Mouse (Mus musculus) forebrain, embryonic 16.5 days (tissue): ENCODE measurements around the gene Sec24c. TPM values are rescaled to one million over a fixed set of nuclear protein-coding genes. Genes with fewer than 3 reads are reported as not detected.
"Not testable (repeated sequence)": the region's sequence is repeated elsewhere in the genome, so short reads cannot be mapped to it uniquely, and the experiment has no call there.

ENCODE experiments used
- ATAC-seq: fragments of 200-750 bp; cut with Nextera tagmentation; 2 replicates; pipeline ENCODE4 v1.8.0; 2017; ENCODE audit warnings: mild to moderate bottlenecking, moderate library complexity
- H3K27ac ChIP-seq: fragments of 300-500 bp; sonication (generic); 2 replicates; pipeline ENCODE4 v1.5.1; 2014; ENCODE audit warnings: low read length, control low read depth
- H3K27me3 ChIP-seq: fragments of 300-500 bp; sonication (generic); replicated peaks from 2 replicates; pipeline ENCODE4 v1.6.1; 2014; ENCODE audit warnings: low read length; ENCODE audit not compliant: control insufficient read depth, insufficient read depth
- H3K36me3 ChIP-seq: fragments of 300-500 bp; sonication (generic); 2 replicates; pipeline ENCODE4 v1.6.1; 2014; ENCODE audit not compliant: control insufficient read depth, insufficient read depth
- H3K4me1 ChIP-seq: fragments of 300-500 bp; sonication (generic); replicated peaks from 2 replicates; pipeline ENCODE4 v1.6.1; 2014; ENCODE audit warnings: low read length; ENCODE audit not compliant: control insufficient read depth, insufficient read depth
- H3K4me2 ChIP-seq: fragments of 300-500 bp; sonication (generic); 2 replicates; pipeline ENCODE4 v1.6.1; 2014; ENCODE audit warnings: mild to moderate bottlenecking, low read length, control low read depth
- H3K4me3 ChIP-seq: fragments of 300-500 bp; sonication (generic); replicated peaks from 2 replicates; pipeline ENCODE4 v1.5.1; 2014; ENCODE audit warnings: mild to moderate bottlenecking, low read length, control low read depth
- H3K9ac ChIP-seq: fragments of 300-500 bp; sonication (generic); replicated peaks from 2 replicates; pipeline ENCODE4 v1.6.1; 2014; ENCODE audit warnings: low read depth, low read length, control low read depth
- H3K9me3 ChIP-seq: fragments of 300-500 bp; sonication (generic); 2 replicates; pipeline ENCODE4 v1.6.1; 2016; ENCODE audit warnings: low read length; ENCODE audit not compliant: control insufficient read depth
- WGBS: fragments of 180-500 bp; shearing (Covaris S2); extraction: QIAGEN DNeasy Blood & Tissue Kit; methylation state at CpG from one replicate; pipeline ENCODE4 v1.1.7; 2014; 5-methylcytosine and 5-hydroxymethylcytosine counted together
- polyA plus RNA-seq: library from polyadenylated mRNA; unstranded; fragments of >200 nt; fragmentation: Nextera tagmentation; extraction: Ambion mirVana; gene quantifications from 2 replicates; pipeline ENCODE4 v1.2.1, GENCODE M21; 2015

The Sec24c gene
- polyA plus RNA-seq, 1 experiment from 2014 or later: 101 TPM

GRCm38 (mm10) chr14:20702096-20702740 lies 28.1 kb downstream of the Sec24c start:
- WGBS: 13% methylated on average over 15 of the region's 15 CpGs
- H3K4me3 ChIP-seq: peak overlapping the region; percentile 82
- peak; percentile 26 for ATAC-seq
- peaks cover 50% of the 10 kb centered on the region for H3K4me1 ChIP-seq
- H3K4me2 ChIP-seq: peak overlapping the region; percentile 64
- peak overlapping the region; percentile 92 for H3K27ac ChIP-seq
- H3K9ac ChIP-seq: peak overlapping the region; percentile 87
- H3K9me3 ChIP-seq: no peaks in the 10 kb centered on the region
- H3K36me3 ChIP-seq: no peaks in the 10 kb centered on the region
- no peaks in the 10 kb centered on the region for H3K27me3 ChIP-seq

- H3K4me1 ChIP-seq: peaks cover 43% of the 10 kb centered on the region
- H3K9ac ChIP-seq: peak within 1 kb of the TSS; percentile 87
- peak within 1 kb of the TSS; percentile 92 for H3K27ac ChIP-seq
- H3K9me3 ChIP-seq: no peaks in the 10 kb centered on the region
- under 1% methylated on average over 61 of the region's 61 CpGs for whole genome bisulfite sequencing
- no peaks in the 10 kb centered on the region for H3K36me3 ChIP-seq
- peak within 1 kb of the TSS; percentile 82 for H3K4me3 ChIP-seq
- ATAC-seq: peak; percentile 64
- no peaks in the 10 kb centered on the region for H3K27me3 ChIP-seq
- H3K4me2 ChIP-seq: peak within 1 kb of the TSS; percentile 64
Measured at GRCm38 (mm10) chr14:20702741-20703381, 28.8 kb downstream of the Sec24c start, which contains the start of gene Chchd1. Gene Chchd1, plus strand, starts transcription at chr14:20703006.

- H3K4me3 ChIP-seq: peak overlapping the region; percentile 82
- H3K36me3 ChIP-seq, ATAC-seq, H3K27me3 ChIP-seq, H3K9me3 ChIP-seq: not testable (repeated sequence)
- peak overlapping the region; percentile 64 for H3K4me2 ChIP-seq
- WGBS: 10% methylated on average over 8 of the region's 8 CpGs
- H3K9ac ChIP-seq: peak overlapping the region; percentile 87
- peaks cover 41% of the 10 kb centered on the region for H3K4me1 ChIP-seq
- H3K27ac ChIP-seq: peak overlapping the region; percentile 92
Measured at GRCm38 (mm10) chr14:20703461-20703860, 29.4 kb downstream of the Sec24c start.

GRCm38 (mm10) chr14:20707201-20708190 lies 33.4 kb downstream of the Sec24c start, which contains the start of gene Zswim8:
Gene Zswim8, plus strand, starts transcription at chr14:20707552.
- no peaks in the 10 kb centered on the region for H3K9me3 ChIP-seq
- peak within 1 kb of the TSS; percentile 85 for H3K4me2 ChIP-seq
- H3K9ac ChIP-seq: peak within 1 kb of the TSS; percentile 99
- H3K27ac ChIP-seq: peak within 1 kb of the TSS; percentile 84
- peaks cover 6% of the 10 kb centered on the region; the same call in 1 of the 2 replicates for H3K36me3 ChIP-seq
- peak within 1 kb of the TSS; percentile 100 for H3K4me3 ChIP-seq
- WGBS: under 1% methylated on average over 80 of the region's 80 CpGs
- H3K27me3 ChIP-seq: no peaks in the 10 kb centered on the region
- H3K4me1 ChIP-seq: peaks cover 24% of the 10 kb centered on the region
- ATAC-seq: peak; percentile 93

GRCm38 (mm10) chr14:20708239-20708638 lies 34.1 kb downstream of the Sec24c start:
- H3K4me3 ChIP-seq: peak overlapping the region; percentile 100
- H3K36me3 ChIP-seq: peaks cover 12% of the 10 kb centered on the region
- H3K27me3 ChIP-seq: no peaks in the 10 kb centered on the region
- H3K4me1 ChIP-seq: peaks cover 24% of the 10 kb centered on the region
- no peak for ATAC-seq
- H3K27ac ChIP-seq: peak overlapping the region; percentile 84
- peak overlapping the region; percentile 99 for H3K9ac ChIP-seq
- peak overlapping the region; percentile 85 for H3K4me2 ChIP-seq
- WGBS: 4% methylated on average over 10 of the region's 10 CpGs
- no peaks in the 10 kb centered on the region for H3K9me3 ChIP-seq

- ATAC-seq: no peak
- 81% methylated on average over 11 of the region's 11 CpGs for WGBS
- H3K4me2 ChIP-seq: no peak overlapping the region
- H3K4me1 ChIP-seq: peaks cover 9% of the 10 kb centered on the region
- H3K27me3 ChIP-seq: no peaks in the 10 kb centered on the region
- no peak overlapping the region for H3K4me3 ChIP-seq
- no peaks in the 10 kb centered on the region for H3K9me3 ChIP-seq
- H3K9ac ChIP-seq: no peak overlapping the region
- H3K36me3 ChIP-seq: peaks cover 53% of the 10 kb centered on the region
- H3K27ac ChIP-seq: no peak overlapping the region
Measured at GRCm38 (mm10) chr14:20713832-20714231, 39.7 kb downstream of the Sec24c start.

GRCm38 (mm10) chr14:20718443-20718842 lies 44.3 kb downstream of the Sec24c start:
- Histone ChIP-seq H3K4me3 (no peak overlapping the region), H3K9ac (no peak overlapping the region), H3K4me2 (no peak overlapping the region), H3K9me3 (no peaks in the 10 kb centered on the region), H3K27me3 (no peaks in the 10 kb centered on the region), H3K4me1 (no peaks in the 10 kb centered on the region), H3K27ac (no peak overlapping the region), H3K36me3 (peaks cover 64% of the 10 kb centered on the region)
- WGBS: 92% methylated on average over 10 of the region's 10 CpGs
- no peak for ATAC-seq

- WGBS: 97% methylated on average over 12 of the region's 12 CpGs
- H3K4me2 ChIP-seq: no peak overlapping the region
- no peaks in the 10 kb centered on the region for H3K4me1 ChIP-seq
- no peak overlapping the region for H3K4me3 ChIP-seq
- no peak for ATAC-seq
- peaks cover 56% of the 10 kb centered on the region for H3K36me3 ChIP-seq
- no peak overlapping the region for H3K27ac ChIP-seq
- H3K9me3 ChIP-seq: no peaks in the 10 kb centered on the region
- no peaks in the 10 kb centered on the region for H3K27me3 ChIP-seq
- no peak overlapping the region for H3K9ac ChIP-seq
Measured at GRCm38 (mm10) chr14:20719767-20720166, 45.7 kb downstream of the Sec24c start.

- whole genome bisulfite sequencing: 91% methylated on average over 4 of the region's 4 CpGs
- Histone ChIP-seq H3K9ac (no peak overlapping the region), H3K9me3 (no peaks in the 10 kb centered on the region), H3K4me2 (no peak overlapping the region), H3K4me3 (no peak overlapping the region), H3K4me1 (no peaks in the 10 kb centered on the region), H3K27me3 (no peaks in the 10 kb centered on the region), H3K27ac (no peak overlapping the region), H3K36me3 (peaks cover 47% of the 10 kb centered on the region)
- ATAC-seq: 0 out of 2 replicates have a peak, but pooled peaks have one; percentile 3
Measured at GRCm38 (mm10) chr14:20721371-20721770, 47.3 kb downstream of the Sec24c start.
